Mouse (Mus musculus) layer of hippocampus, postnatal 36 days (tissue): ENCODE data around the gene Map3k1. TPM values are rescaled to one million over a fixed set of nuclear protein-coding genes. Genes with fewer than 3 reads are reported as not detected.

Experiments used
- DNase-seq, 2 experiments: peaks; one replicate each; pipeline ENCODE4 v3.0.0; 2022
- total RNA-seq, 2 experiments: library from RNA; stranded (reverse); gene quantifications; 2 replicates each; pipeline ENCODE4 v1.2.3; 2021

Map3k1 gene
- total RNA-seq, 2 experiments from 2014 or later, result 12.2 to 17.1 TPM

DNA sequence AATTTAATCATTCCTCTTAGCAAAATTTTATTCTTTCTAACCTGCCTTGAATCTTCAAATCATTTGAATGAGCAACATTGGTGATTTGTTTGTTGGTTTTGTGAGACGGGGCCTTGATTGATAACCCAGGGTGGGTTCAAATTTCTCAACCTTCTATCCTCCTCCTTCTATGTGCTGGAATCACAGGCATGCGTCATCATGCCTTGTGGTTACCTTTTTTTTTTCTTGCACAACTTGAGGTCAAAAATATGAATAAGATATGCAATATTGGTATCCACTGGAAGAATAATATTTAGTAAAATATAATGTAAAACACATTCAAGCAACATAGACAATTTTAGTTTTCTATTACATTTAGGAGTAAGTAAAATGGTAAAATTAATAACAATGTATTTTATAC lies 3.9 kb upstream of the Map3k1 start:
- DNase-seq, result no peak

GRCm38 (mm10) chr13:111810998-111811628 lies 2.3 kb upstream of the Map3k1 start:
- no peak for DNase-seq

DNA sequence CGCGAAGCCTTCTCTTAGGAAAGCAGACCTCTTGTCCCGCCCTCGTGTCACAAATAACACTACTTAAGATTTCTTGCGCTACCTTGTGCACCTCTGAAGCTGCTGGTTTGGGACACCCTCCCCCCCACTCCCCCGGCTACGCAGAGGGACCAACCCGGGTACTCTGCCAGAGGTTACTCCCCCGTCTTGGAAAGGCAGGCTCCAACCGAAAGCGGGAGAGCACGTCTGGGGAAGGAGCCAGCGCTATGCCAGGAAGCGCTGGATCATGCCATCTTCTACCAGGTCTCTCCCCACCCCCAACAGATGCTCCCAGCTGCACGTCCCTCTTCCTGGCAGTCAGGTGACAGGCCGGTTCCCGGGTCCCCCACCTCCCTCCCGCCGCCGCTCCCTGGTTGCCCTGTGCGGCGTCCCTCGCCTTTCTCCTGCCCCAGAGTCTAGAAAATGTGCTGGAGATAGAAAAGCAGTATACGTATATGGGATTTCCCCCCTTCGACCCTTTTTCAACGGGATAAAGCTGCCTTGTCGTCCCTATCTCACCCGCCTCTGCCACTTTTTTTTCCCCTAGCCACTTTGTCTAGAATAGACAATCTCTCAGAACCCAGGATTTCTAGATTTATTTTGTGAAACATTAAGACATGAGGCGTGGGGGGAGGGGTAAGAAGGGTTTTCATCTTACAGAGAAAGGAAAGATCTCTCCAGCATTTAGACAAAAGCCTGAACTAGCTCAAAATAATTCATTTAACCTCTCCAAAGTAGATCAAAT lies 854 bp upstream of the Map3k1 start:
- no peak for DNase-seq

DNA sequence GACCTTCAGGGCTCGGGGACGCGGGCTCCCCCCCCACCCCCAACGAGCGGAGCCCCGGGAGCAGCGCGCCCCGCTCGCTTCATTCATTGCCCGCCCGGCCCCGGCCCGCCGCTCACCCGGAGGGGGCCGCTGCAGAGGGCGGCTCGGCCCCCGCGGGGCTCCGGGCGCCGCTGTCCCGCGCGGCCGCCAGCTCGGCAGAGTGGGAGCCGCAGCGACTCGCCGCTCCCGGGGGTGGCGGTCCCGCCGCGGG lies 481 bp downstream of the Map3k1 start:
- no peak for DNase-seq

- DNase-seq, result no peak
Measured at GRCm38 (mm10) chr13:111807596-111808386, 1.0 kb downstream of the Map3k1 start.

DNA sequence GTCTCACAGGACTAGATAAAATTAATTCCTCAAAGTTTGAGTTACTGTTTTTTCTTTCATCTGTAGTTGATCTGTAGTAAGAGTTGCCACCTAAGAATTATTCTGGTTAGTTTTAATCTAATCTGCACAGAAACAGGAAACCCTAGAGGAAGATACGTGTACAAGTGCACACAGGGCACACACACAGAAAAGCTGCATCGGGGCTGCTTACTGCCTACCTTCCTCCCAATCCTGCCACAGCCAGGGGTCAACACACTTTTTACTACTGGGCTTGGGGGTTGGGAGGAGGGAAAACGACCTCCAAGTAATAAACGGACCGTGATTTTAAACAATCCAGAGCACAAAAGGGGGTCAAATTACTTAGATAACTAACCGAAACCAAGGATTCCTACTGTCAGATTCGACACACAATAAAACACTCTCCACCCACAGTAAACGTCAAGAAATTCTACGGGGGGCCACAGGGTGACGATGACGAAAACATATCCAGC lies 1.6 kb downstream of the Map3k1 start:
- DNase-seq, result no peak

DNA sequence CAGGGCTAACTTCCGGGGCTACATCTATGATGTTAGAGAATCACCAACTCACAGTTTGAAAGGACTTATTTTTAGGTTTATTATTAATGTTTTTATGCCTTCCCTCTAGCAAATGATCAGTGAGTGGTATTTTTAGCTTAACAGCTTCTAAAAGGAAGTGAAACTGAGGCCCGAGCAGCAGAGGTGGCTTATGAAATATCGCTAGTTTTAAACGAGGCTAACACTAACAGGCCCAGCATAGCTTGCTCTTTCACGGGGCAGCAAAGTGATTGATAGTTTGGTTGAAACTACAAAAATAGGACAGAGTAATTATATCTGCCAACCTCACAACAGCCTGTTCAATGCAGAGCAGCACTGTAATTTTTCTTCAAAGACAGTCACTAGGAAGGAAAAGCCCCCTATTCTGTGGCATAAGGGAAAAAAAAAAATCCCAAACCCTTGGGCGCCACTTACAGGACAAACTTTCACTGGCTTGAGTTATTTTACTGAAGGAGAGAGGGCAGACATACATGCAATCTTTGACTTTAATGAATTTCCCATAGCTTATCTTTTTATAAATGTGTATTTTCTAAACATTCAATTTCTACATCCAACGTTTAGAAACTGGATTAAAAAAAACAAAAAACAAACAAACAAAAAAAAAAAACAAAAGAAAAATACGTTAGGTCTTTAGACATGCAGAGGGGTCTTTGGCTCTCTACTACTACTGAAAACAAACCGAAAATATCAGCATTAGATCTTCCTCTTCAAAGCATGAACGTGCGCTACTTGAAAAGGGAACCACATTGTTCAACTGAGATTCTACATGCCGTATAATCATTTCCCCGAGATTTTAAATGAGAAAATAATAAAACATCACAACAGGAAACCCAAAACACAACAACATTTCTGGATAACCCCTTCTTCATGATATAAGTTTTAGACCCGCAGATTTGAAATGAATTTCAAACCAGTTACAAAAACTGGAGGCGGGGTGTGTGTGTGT lies 2.8 kb downstream of the Map3k1 start:
- no peak for DNase-seq

GRCm38 (mm10) chr13:111804951-111805673 lies 3.7 kb downstream of the Map3k1 start:
- no peak for DNase-seq

GRCm38 (mm10) chr13:111804189-111804588 lies 4.6 kb downstream of the Map3k1 start:
- no peak for DNase-seq

DNA sequence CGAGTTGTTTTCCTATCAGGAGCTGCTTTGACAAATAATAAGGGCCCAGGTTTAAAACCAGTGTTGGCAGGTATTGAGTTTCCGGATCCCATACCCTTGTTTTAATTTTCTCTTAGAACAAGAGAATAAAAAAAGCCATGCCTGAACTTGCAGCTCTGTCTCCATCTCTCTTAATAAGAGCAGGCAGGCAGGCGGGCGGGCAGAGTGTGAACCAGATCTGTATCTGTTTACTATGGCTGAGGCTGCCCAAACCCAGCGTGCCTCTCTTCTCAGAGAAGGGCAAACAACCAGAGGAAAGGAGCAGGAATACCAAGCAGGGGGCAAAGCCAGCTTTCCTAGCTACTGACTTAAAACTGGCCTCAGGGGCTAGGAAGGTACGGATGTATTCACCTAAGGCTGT lies 5.3 kb downstream of the Map3k1 start:
- no peak for DNase-seq

GRCm38 (mm10) chr13:111802900-111803299 lies 5.9 kb downstream of the Map3k1 start:
- DNase-seq, result no peak

DNA sequence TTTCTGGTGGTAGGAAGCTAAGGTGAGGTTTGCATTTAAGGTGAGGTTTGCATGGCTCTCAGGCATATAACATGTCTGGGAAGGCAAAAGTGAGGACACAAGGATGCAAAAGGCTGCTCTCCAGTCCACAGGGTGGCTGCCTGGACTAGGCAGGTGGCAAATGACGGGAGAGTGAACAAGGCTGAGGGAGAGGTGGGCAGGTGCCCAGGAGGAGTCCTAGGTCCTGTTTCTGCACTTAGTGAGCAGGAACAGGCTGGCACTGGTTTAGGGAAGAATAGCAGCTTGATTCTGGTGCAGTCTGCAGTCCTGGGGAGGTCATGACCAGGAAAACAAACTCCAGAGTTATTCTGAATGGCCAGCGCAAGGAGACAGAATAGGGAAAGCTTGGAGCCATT lies 6.5 kb downstream of the Map3k1 start:
- no peak for DNase-seq

DNA sequence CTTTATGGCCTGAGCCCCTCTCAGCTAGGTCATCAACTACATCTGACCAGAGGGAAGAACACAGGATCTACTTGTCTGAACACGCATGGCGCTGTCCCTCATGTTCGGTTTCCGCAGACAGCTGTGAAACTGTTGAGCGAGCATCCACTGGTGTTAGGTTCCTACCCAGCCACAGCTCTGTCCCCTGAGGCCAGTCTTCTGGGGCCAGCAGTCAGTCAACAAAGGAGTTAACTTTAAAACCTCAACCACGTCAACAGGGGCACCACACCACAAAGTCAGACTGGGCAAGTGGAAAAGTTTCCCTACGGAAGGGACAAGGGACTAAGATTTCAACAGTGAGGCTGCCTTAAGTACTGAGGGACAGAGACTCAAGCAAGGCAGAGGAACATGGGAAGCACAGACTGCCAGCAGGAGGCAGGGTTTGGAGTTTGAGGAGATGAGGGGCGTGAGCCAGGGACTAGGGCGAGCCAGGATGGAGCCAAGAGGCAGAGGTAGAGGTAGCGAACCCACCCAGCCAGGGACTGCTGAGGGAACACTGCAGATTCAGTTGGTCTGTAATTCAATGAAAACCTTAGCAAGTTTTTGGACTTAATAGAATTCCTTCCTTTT lies 7.0 kb downstream of the Map3k1 start:
- no peak for DNase-seq

DNA sequence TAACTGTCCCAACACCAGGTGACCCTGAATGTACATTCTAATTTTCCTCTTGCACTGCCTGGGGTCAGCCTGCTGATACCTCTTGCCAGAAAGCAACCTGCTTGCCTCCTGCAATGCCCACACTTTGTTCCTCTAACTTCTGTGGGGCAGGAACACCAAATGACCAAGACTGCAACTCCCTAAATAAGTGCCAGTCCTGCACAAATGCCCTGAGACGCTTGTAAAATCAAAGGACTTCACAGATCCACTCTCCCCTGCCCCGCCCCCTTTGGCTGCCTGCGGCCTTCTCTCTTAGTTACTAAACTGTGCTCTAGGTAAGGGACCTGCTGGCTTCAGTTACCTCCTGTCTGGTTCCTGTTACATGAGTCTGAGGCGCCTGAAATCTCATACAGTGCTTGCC lies 7.9 kb downstream of the Map3k1 start:
- DNase-seq, result no peak

DNA sequence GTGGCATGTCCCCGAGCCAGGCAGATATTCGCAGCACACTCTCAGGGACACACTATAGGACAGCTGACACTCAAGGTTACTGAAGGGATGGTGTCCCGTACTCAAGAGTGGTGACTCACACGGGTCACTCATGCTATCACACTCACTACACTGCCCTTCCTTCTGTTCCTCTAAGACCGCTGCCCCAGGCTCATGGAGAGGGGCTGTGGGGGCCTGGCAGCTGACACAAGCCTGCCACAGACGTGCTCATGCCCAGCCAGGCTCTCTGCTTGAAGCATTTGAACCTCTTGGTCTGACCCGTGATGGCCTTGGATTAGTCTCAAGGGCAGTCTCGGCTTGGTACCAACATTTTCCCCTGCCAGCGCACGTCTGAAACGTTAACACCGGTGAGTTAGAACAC lies 10.7 kb downstream of the Map3k1 start:
- no peak for DNase-seq

GRCm38 (mm10) chr13:111797021-111797420 lies 11.8 kb downstream of the Map3k1 start:
- no peak for DNase-seq

DNA sequence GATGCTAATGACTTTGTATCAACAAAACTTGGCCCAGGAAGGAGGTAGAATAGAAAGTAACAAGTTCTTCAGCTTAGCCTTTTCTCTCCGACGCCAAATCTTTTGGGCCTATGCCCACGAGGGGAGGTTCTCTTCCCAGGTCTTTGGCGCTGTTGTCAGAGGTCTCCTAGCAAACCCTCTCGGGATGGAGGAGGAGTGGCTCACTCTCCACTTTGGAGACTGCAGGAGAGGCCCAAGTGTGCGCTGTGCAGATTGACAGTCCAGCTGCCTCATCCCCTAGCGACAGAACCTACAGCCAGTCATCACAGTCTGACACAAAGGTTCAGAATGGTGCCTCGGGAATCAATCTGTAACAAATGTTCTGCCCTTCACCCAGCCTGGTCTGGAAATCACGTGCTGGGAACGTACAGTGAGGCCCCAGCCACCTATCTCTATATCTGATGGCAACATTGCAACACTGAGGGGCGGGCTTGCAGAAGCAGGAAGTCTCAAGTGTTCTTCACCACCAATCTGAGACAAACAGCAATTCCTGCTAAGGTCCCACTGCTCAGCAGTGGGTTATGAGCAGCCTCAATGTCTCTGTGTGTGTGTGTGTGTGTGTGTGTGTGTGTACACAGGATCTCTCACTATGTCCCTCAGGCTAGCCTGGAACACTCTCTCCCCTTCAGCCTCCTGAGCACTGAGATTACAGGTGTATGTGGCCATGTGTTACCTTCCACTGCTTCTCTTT lies 12.4 kb downstream of the Map3k1 start:
- DNase-seq, result no peak

GRCm38 (mm10) chr13:111792975-111793287 lies 15.9 kb downstream of the Map3k1 start:
- no peak for DNase-seq

- no peak for DNase-seq
Measured at GRCm38 (mm10) chr13:111792130-111792974, 16.4 kb downstream of the Map3k1 start.

GRCm38 (mm10) chr13:111791596-111791995 lies 17.2 kb downstream of the Map3k1 start:
- no peak for DNase-seq
